13 mouse cellular contexts compared by ENCODE assay signal in the genomic region with DNA sequence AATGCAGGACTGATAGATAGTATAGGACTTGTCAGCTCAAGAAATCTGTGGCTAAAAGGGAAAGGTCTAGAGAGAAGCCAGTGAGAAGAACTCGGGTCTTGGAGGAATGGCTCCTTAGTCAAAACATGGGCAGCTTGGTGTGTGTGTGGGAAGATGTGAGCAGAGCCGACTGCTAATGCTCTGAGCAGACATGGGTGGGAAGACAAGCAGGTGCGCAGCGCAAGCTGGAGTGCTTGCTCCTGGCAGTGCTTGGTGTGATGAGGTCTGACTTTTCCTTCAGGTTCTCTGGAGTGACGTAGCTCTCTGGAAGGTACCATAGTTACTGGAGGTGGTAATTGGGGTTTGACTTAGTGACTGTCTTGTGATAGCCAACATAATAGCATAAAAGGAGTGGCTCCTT.
"Had no signal": no experiment of that assay in that cellular context is flagged by ENCODE, and none has a peak within 500 bp of the region (broad histone marks: within the 10 kb centered on the region; RNA-seq: fewer than 3 reads in every experiment).

No protein-coding gene starts in this region.

- ATAC-seq: inflammation-experienced regulatory T-cells, adult 6 months; liver, embryonic 12.5 days had no signal

- H3K4me3 ChIP-seq: kidney, embryonic 15.5 days; liver, embryonic 12.5 days; midbrain, embryonic 10.5 days; neural tube, embryonic 12.5 days had no signal

- H3K4me2 ChIP-seq: kidney, embryonic 15.5 days; liver, embryonic 12.5 days; lung, embryonic 14.5 days; neural tube, embryonic 12.5 days had no signal

- H3K36me3 ChIP-seq: kidney, embryonic 15.5 days; liver, embryonic 12.5 days; midbrain, embryonic 10.5 days; neural tube, embryonic 12.5 days had no signal

- H3K27ac ChIP-seq: kidney, embryonic 15.5 days; liver, embryonic 12.5 days; midbrain, embryonic 10.5 days; neural tube, embryonic 12.5 days; stomach, postnatal 0 days had no signal

- H3K27me3 ChIP-seq: kidney, embryonic 15.5 days; liver, embryonic 12.5 days; neural tube, embryonic 12.5 days had no signal

- H3K9ac ChIP-seq: kidney, embryonic 15.5 days; liver, embryonic 12.5 days; lung, embryonic 14.5 days; neural tube, embryonic 12.5 days had no signal

- H3K9me3 ChIP-seq: kidney, embryonic 15.5 days; liver, embryonic 12.5 days; midbrain, embryonic 10.5 days; neural tube, embryonic 12.5 days had no signal

- DNase-seq: kidney, adult 18-20 months; kidney, postnatal 14 days; lung, embryonic 14.5 days; lung, postnatal 10 days; lung, postnatal 4 days; midbrain, embryonic 14.5 days; thymus, postnatal 4 days had no signal
